Mouse (Mus musculus) myocyte (in vitro differentiated cells): Measurements from ENCODE around the gene Scn1b. TPM values are rescaled to one million over a fixed set of nuclear protein-coding genes. Genes with fewer than 3 reads are reported as not detected.

ENCODE experiments used
- H3K27me3 ChIP-seq: one replicate; pipeline ENCODE4 v1.6.1; 2011; ENCODE audit not compliant: control insufficient read depth, insufficient read depth, insufficient read length
- H3K36me3 ChIP-seq: one replicate; pipeline ENCODE4 v1.6.1; 2011; ENCODE audit not compliant: control insufficient read depth, insufficient read depth
- H3K4me2 ChIP-seq: one replicate; pipeline ENCODE4 v1.6.1; 2011; ENCODE audit warnings: low read depth, control low read depth
- H3K4me3 ChIP-seq: one replicate; pipeline ENCODE4 v1.5.1; 2011; ENCODE audit warnings: mild to moderate bottlenecking, control low read depth, moderate library complexity
- H3K79me2 ChIP-seq: one replicate; pipeline ENCODE4 v1.6.1; 2011; ENCODE audit not compliant: control insufficient read depth, insufficient read depth
- H3ac ChIP-seq: one replicate; pipeline ENCODE4 v1.6.1; 2011; ENCODE audit not compliant: control insufficient read depth, insufficient read length
- CEBPB ChIP-seq: IDR thresholded peaks from 2 replicates; pipeline ENCODE4 v1.6.1; 2011; ENCODE audit warnings: mild to moderate bottlenecking, moderate library complexity; ENCODE audit not compliant: poor library complexity, insufficient read depth, severe bottlenecking
- E2F4 ChIP-seq: IDR thresholded peaks from one replicate; pipeline ENCODE4 v1.6.1; 2011; ENCODE audit warnings: mild to moderate bottlenecking, control low read depth, moderate library complexity; ENCODE audit not compliant: insufficient read depth
- MAX ChIP-seq: IDR thresholded peaks from one replicate; pipeline ENCODE4 v1.6.1; 2011; ENCODE audit warnings: low read depth, mild to moderate bottlenecking, control low read depth
- MYOD1 ChIP-seq, 3 experiments: IDR thresholded peaks; one replicate each; pipeline ENCODE4 v1.6.1; 2011; ENCODE audit warnings: control low read depth in 2 of 3, low read depth in 2 of 3, mild to moderate bottlenecking in 2 of 3, moderate library complexity in 1 of 3; ENCODE audit not compliant: insufficient read length in 2 of 3, control insufficient read depth in 1 of 3
- MYOG ChIP-seq, 3 experiments: IDR thresholded peaks; one replicate each; pipeline ENCODE4 v1.6.1; 2011; ENCODE audit warnings: control low read depth in 2 of 3, low read depth in 2 of 3, mild to moderate bottlenecking in 2 of 3; ENCODE audit not compliant: insufficient read length in 2 of 3, control insufficient read depth in 1 of 3, insufficient read depth in 1 of 3
- POLR2A ChIP-seq: IDR thresholded peaks from one replicate; pipeline ENCODE4 v1.6.1; 2011; ENCODE audit warnings: low read depth, mild to moderate bottlenecking, control low read depth, moderate library complexity; ENCODE audit not compliant: insufficient read length
- POLR2AphosphoS2 ChIP-seq: IDR thresholded peaks from one replicate; pipeline ENCODE4 v1.6.1; 2011; ENCODE audit warnings: low read depth, control low read depth; ENCODE audit not compliant: insufficient read length
- REST ChIP-seq: IDR thresholded peaks from one replicate; pipeline ENCODE4 v1.6.1; 2011; ENCODE audit warnings: mild to moderate bottlenecking, control low read depth, moderate library complexity; ENCODE audit not compliant: insufficient read depth, insufficient read length
- SRF ChIP-seq: IDR thresholded peaks from one replicate; pipeline ENCODE4 v1.6.1; 2011; ENCODE audit warnings: low read depth; ENCODE audit not compliant: control insufficient read depth, insufficient read length
- TCF12 ChIP-seq: IDR thresholded peaks from one replicate; pipeline ENCODE4 v1.6.1; 2011; ENCODE audit warnings: mild to moderate bottlenecking, control low read depth; ENCODE audit not compliant: poor library complexity, insufficient read depth, severe bottlenecking
- TCF3 ChIP-seq: IDR thresholded peaks from one replicate; pipeline ENCODE4 v1.6.1; 2011; ENCODE audit warnings: low read depth, control low read depth; ENCODE audit not compliant: insufficient read length
- USF1 ChIP-seq: IDR thresholded peaks from one replicate; pipeline ENCODE4 v1.6.1; 2011; ENCODE audit warnings: low read depth, mild to moderate bottlenecking, control low read depth, moderate library complexity
- polyA plus RNA-seq: library from polyadenylated mRNA; unstranded; fragments of >200 nt; fragmentation: generic; extraction: Trizol; gene quantifications from one replicate; pipeline ENCODE4 v1.2.1, GENCODE M21; 2012; ENCODE audit warnings: missing spikeins

The Scn1b gene
- polyA plus RNA-seq, 1 experiment: 4.1 TPM

- TF ChIP-seq TCF3: peak; percentile 30
- TF ChIP-seq MYOG (IDR thresholded peaks at IDR 0.05; ENCODE audit: control insufficient read depth in 1 of 3, insufficient read depth in 1 of 3, insufficient read length in 2 of 3, low read depth in 2 of 3): peak in 2 of 3 experiments; percentile 48 to 68
- no peak for TF ChIP-seq SRF
- no peak for TF ChIP-seq CEBPB
- TF ChIP-seq MYOD1 (IDR thresholded peaks at IDR 0.05; ENCODE audit: control insufficient read depth in 1 of 3, insufficient read length in 2 of 3, low read depth in 2 of 3): peak in 1 of 3 experiments; percentile 67
- TF ChIP-seq POLR2A: no peak
- TF ChIP-seq REST: no peak
- no peak overlapping the region for H3K4me2 ChIP-seq
- H3K4me3 ChIP-seq: no peak overlapping the region
- no peaks in the 10 kb centered on the region for H3K27me3 ChIP-seq
- H3ac ChIP-seq: no peak overlapping the region
- no peaks in the 10 kb centered on the region for H3K79me2 ChIP-seq
- no peaks in the 10 kb centered on the region for H3K36me3 ChIP-seq
Measured at GRCm38 (mm10) chr7:31170520-31170919, 43.7 kb upstream of the Scn1b start.

- H3K4me2 ChIP-seq: no peak overlapping the region
- H3K79me2 ChIP-seq: no peaks in the 10 kb centered on the region
- no peak overlapping the region for H3K4me3 ChIP-seq
- TF ChIP-seq REST: no peak
- no peak for TF ChIP-seq MYOD1 (IDR thresholded peaks at IDR 0.05; ENCODE audit: control insufficient read depth in 1 of 3, insufficient read length in 2 of 3, low read depth in 2 of 3)
- TF ChIP-seq USF1: no peak
- peak in 1 of 3 experiments; percentile 41 for TF ChIP-seq MYOG (IDR thresholded peaks at IDR 0.05; ENCODE audit: control insufficient read depth in 1 of 3, insufficient read depth in 1 of 3, insufficient read length in 2 of 3, low read depth in 2 of 3)
- no peak for TF ChIP-seq POLR2AphosphoS2
- TF ChIP-seq MAX: no peak
- no peak for TF ChIP-seq TCF3
- TF ChIP-seq SRF: no peak
- no peak overlapping the region for H3ac ChIP-seq
- H3K27me3 ChIP-seq: no peaks in the 10 kb centered on the region
- no peaks in the 10 kb centered on the region for H3K36me3 ChIP-seq
Measured at GRCm38 (mm10) chr7:31168412-31168811, 41.6 kb upstream of the Scn1b start.

GRCm38 (mm10) chr7:31164748-31165147 lies 37.9 kb upstream of the Scn1b start:
- Histone ChIP-seq H3K27me3 (no peaks in the 10 kb centered on the region), H3K4me2 (no peak overlapping the region), H3K79me2 (no peaks in the 10 kb centered on the region), H3K4me3 (no peak overlapping the region), H3ac (no peak overlapping the region), H3K36me3 (no peaks in the 10 kb centered on the region)
- no peak for TF ChIP-seq SRF
- no peak for TF ChIP-seq POLR2AphosphoS2
- no peak for TF ChIP-seq E2F4
- no peak for TF ChIP-seq MYOG (IDR thresholded peaks at IDR 0.05; ENCODE audit: control insufficient read depth in 1 of 3, insufficient read depth in 1 of 3, insufficient read length in 2 of 3, low read depth in 2 of 3)
- no peak for TF ChIP-seq POLR2A
- no peak for TF ChIP-seq USF1
- TF ChIP-seq MYOD1 (IDR thresholded peaks at IDR 0.05; ENCODE audit: control insufficient read depth in 1 of 3, insufficient read length in 2 of 3, low read depth in 2 of 3): no peak
- no peak for TF ChIP-seq TCF3
- no peak for TF ChIP-seq MAX
- no peak for TF ChIP-seq REST
- TF ChIP-seq TCF12: no peak
- no peak for TF ChIP-seq CEBPB

GRCm38 (mm10) chr7:31163666-31164577 lies 37.1 kb upstream of the Scn1b start:
- Histone ChIP-seq H3K27me3 (no peaks in the 10 kb centered on the region), H3K4me2 (no peak overlapping the region), H3K36me3 (no peaks in the 10 kb centered on the region), H3ac (no peak overlapping the region), H3K79me2 (no peaks in the 10 kb centered on the region), H3K4me3 (no peak overlapping the region)
- TF ChIP-seq POLR2A (no peak), POLR2AphosphoS2 (no peak), MYOD1 (IDR thresholded peaks at IDR 0.05; ENCODE audit: control insufficient read depth in 1 of 3, insufficient read length in 2 of 3, low read depth in 2 of 3) (no peak), REST (no peak), MAX (no peak), E2F4 (no peak), CEBPB (no peak), USF1 (no peak), TCF12 (no peak), MYOG (IDR thresholded peaks at IDR 0.05; ENCODE audit: control insufficient read depth in 1 of 3, insufficient read depth in 1 of 3, insufficient read length in 2 of 3, low read depth in 2 of 3) (no peak), SRF (no peak), TCF3 (no peak)

GRCm38 (mm10) chr7:31162324-31162723 lies 35.5 kb upstream of the Scn1b start:
- Histone ChIP-seq H3K4me2 (no peak overlapping the region), H3K36me3 (no peaks in the 10 kb centered on the region), H3K27me3 (no peaks in the 10 kb centered on the region), H3ac (no peak overlapping the region), H3K4me3 (no peak overlapping the region), H3K79me2 (no peaks in the 10 kb centered on the region)
- TF ChIP-seq TCF3 (no peak), POLR2A (no peak), MYOG (IDR thresholded peaks at IDR 0.05; ENCODE audit: control insufficient read depth in 1 of 3, insufficient read depth in 1 of 3, insufficient read length in 2 of 3, low read depth in 2 of 3) (no peak), TCF12 (no peak), E2F4 (no peak), SRF (no peak), CEBPB (no peak), MAX (no peak), USF1 (no peak), MYOD1 (IDR thresholded peaks at IDR 0.05; ENCODE audit: control insufficient read depth in 1 of 3, insufficient read length in 2 of 3, low read depth in 2 of 3) (no peak), REST (no peak)
